Mouse (Mus musculus) heart, adult 2 months (tissue): Measurements from ENCODE around the gene Ttll11. TPM values are rescaled to one million over a fixed set of nuclear protein-coding genes. Genes with fewer than 3 reads are reported as not detected.

Experiments
- DNase-seq, 2 experiments: peaks; one replicate each; pipeline ENCODE4 v3.0.0; 2021
- H3K27ac ChIP-seq: fragments of 200-600 bp; 2 replicates; pipeline ENCODE4 v1.8.1; 2022
- H3K27me3 ChIP-seq: fragments of 200-500 bp; 2 replicates; pipeline ENCODE4 v1.6.1; 2012; ENCODE audit warnings: mild to moderate bottlenecking, low read length, inconsistent platforms, mixed read lengths; ENCODE audit not compliant: control insufficient read depth, insufficient read depth
- H3K36me3 ChIP-seq: fragments of 200-500 bp; 2 replicates; pipeline ENCODE4 v1.6.1; 2012; ENCODE audit warnings: low read length, inconsistent platforms; ENCODE audit not compliant: control insufficient read depth, insufficient read depth
- H3K4me1 ChIP-seq: fragments of 200-500 bp; 2 replicates; pipeline ENCODE4 v1.6.1; 2011; ENCODE audit warnings: low read length; ENCODE audit not compliant: control insufficient read depth, insufficient read depth
- H3K4me3 ChIP-seq: fragments of 200-600 bp; 2 replicates; pipeline ENCODE4 v1.8.1; 2022
- H3K79me2 ChIP-seq: fragments of 200-500 bp; replicated peaks from 2 replicates; pipeline ENCODE4 v1.6.1; 2012; ENCODE audit warnings: mild to moderate bottlenecking, inconsistent platforms, low read length, moderate library complexity, mixed read lengths; ENCODE audit not compliant: control insufficient read depth, insufficient read depth
- H3K9ac ChIP-seq: fragments of 200-500 bp; 2 replicates; pipeline ENCODE4 v1.6.1; 2012; ENCODE audit warnings: low read depth, mild to moderate bottlenecking, control low read depth, inconsistent platforms, low read length, mixed read lengths
- CTCF ChIP-seq: fragments of 200-600 bp; IDR thresholded peaks from 2 replicates; pipeline ENCODE4 v1.8.1; 2022; ENCODE audit warnings: antibody characterized with exemption, mild to moderate bottlenecking, moderate library complexity
- EP300 ChIP-seq: fragments of 200-500 bp; IDR thresholded peaks from 2 replicates; pipeline ENCODE4 v1.6.1; 2011; ENCODE audit warnings: low read depth, low read length, control low read depth; ENCODE audit not compliant: insufficient read depth
- POLR2A ChIP-seq: fragments of 200-500 bp; IDR thresholded peaks from 2 replicates; pipeline ENCODE4 v1.6.1; 2011; ENCODE audit warnings: mild to moderate bottlenecking, low read depth, low read length, control low read depth; ENCODE audit not compliant: insufficient read depth
- WGBS: fragments of 180-500 bp; shearing (Covaris S2); methylation state at CpG from one replicate; pipeline ENCODE4 v1.1.7; 2018; 5-methylcytosine and 5-hydroxymethylcytosine counted together
- intact Hi-C: fragments of 180-260 bp; cut with DNase I; formaldehyde crosslinking; loops from one replicate; pipeline ENCODE4 v1.15.1; 2025
- polyA plus RNA-seq: library from polyadenylated mRNA; depleted of rRNA; stranded (reverse); fragments of >200 nt; gene quantifications from 2 replicates; pipeline ENCODE4 v1.2.3, GENCODE M21; 2012
- total RNA-seq, 2 experiments: library from RNA; stranded (reverse); gene quantifications; 2 replicates each; pipeline ENCODE4 v1.2.3; 2021

Ttll11 gene
- total and polyA plus RNA-seq, 3 experiments = 1.2 to 2.2 (median 1.5) TPM

DNA sequence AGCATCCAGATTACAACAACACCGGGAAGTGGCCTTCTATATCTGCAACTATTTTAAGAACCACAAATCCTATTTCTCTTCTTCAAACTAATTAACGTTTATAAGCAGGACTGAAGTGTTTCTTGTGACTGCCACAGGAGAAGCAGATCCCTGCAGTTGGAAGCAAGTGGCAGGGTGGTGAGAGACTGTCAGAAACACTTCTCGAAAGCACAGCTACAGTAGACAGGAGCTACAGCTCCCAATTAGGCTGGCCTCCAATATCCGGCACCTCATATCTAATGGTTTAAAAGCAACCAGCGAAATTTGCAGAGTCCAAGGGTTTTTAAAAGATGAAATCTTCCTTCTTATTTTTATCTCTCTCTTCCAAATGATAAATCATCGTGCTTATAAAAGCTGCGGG lies 104.1 kb downstream of the Ttll11 start:
- no peak overlapping the region for H3K9ac ChIP-seq
- TF ChIP-seq CTCF = no peak
- no peak for TF ChIP-seq POLR2A
- no peak for TF ChIP-seq EP300
- no peaks in the 10 kb centered on the region for H3K79me2 ChIP-seq
- H3K27ac ChIP-seq = no peak overlapping the region
- intact Hi-C loops = no loop called here
- no peaks in the 10 kb centered on the region for H3K4me1 ChIP-seq
- no peak for DNase-seq
- H3K36me3 ChIP-seq = no peaks in the 10 kb centered on the region
- no peaks in the 10 kb centered on the region for H3K27me3 ChIP-seq
- 65% methylated on average over 7 of the region's 7 CpGs for WGBS
- H3K4me3 ChIP-seq = no peak overlapping the region

DNA sequence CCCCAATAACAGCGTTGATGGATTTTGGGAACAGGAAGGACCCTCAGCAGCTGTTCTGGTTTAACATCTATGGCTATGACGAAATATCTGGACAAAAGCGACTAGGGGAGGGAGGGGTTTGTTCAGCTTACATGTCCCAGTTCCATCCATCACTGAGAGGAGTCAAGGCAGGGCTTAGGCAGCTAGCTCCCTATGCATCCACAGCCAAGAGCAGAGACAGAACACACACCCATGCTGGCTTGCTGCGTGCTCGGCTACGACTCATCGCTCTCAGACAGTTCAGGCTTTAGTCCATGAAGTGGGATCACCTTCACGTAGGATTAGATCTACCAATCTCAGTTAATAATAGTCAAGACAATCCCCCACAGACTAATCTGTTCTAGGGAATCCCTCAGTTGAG lies 105.3 kb downstream of the Ttll11 start:
- intact Hi-C loops = no loop called here
- 89% methylated on average over 8 of the region's 8 CpGs for WGBS
- H3K4me3 ChIP-seq = no peak overlapping the region
- no peak overlapping the region for H3K9ac ChIP-seq
- no peaks in the 10 kb centered on the region for H3K79me2 ChIP-seq
- no peak for DNase-seq
- no peaks in the 10 kb centered on the region for H3K27me3 ChIP-seq
- no peaks in the 10 kb centered on the region for H3K36me3 ChIP-seq
- no peak overlapping the region for H3K27ac ChIP-seq
- TF ChIP-seq POLR2A (no peak), CTCF (no peak), EP300 (no peak)
- H3K4me1 ChIP-seq = no peaks in the 10 kb centered on the region

DNA sequence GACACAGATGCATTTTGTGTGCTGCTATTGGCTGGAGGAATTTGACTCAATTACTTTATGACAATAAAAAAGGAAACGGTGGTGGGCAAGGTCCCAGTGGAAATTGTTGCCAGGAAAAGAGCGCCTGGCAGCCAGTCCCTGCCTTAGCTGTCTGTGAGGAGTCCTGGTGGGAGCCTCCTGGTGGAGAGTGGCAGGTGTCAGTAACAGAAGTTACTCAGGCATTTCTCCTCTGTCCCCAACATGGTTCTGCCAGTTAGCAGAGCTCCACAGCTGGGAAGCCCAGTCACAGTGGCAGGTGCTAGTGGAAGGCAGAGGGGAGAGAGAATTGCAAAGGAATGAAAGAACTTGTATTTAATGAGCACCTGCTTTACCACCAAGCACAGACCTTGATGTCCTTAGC lies 110.5 kb downstream of the Ttll11 start:
- Histone ChIP-seq H3K27ac (no peak overlapping the region), H3K4me1 (no peaks in the 10 kb centered on the region), H3K4me3 (no peak overlapping the region), H3K79me2 (no peaks in the 10 kb centered on the region), H3K27me3 (no peaks in the 10 kb centered on the region), H3K36me3 (no peaks in the 10 kb centered on the region), H3K9ac (no peak overlapping the region)
- intact Hi-C loops = no loop called here
- no peak for DNase-seq
- WGBS = 33% methylated on average over 2 of the region's 2 CpGs
- TF ChIP-seq EP300 (no peak), CTCF (peak; percentile 21; the same call in 1 of the 2 replicates)

DNA sequence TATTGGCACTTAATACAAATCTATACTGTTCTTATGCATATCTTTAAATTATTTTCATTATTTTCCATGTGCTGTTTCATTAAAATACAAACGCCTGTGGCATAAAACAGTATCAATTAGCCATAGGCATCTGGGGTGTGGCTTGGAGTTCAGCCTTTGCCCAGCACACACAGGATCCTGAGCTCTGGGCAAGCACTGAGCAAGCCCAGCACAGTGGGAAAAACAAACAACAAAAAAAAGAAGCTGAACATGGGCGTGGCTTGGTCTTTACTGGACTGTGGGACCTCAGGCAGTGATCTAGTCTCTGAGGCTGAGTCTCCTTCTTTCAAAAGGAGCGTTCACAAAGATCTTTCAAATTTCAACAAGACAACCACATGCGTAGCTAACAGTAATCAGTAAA lies 116.4 kb downstream of the Ttll11 start:
- no peak overlapping the region for H3K9ac ChIP-seq
- H3K36me3 ChIP-seq = no peaks in the 10 kb centered on the region
- H3K27ac ChIP-seq = no peak overlapping the region
- H3K79me2 ChIP-seq = no peaks in the 10 kb centered on the region
- no peak for DNase-seq
- WGBS = 65% methylated on average over 4 of the region's 4 CpGs
- no peaks in the 10 kb centered on the region for H3K27me3 ChIP-seq
- H3K4me3 ChIP-seq = no peak overlapping the region
- H3K4me1 ChIP-seq = no peaks in the 10 kb centered on the region
- TF ChIP-seq POLR2A (no peak), CTCF (no peak), EP300 (no peak)
- intact Hi-C loops = no loop called here

DNA sequence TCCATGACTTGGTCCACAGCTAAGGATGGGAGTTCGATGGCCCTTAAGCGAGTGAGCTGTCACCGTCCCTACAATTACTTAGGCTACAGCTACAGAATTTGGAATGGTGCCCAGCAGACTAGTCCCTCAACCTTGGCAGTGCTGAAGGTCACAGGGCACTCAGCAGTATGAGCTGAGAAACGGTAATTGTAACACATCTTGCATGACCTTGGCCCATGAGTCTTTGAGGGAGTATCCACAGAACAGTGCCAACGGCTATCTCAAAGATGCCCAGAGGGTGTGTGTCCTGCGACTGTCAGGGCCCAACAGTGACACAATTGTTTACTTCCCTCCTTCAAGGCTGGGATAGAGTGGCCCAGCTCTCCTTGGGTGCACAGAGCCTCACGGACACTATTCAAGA lies 118.5 kb downstream of the Ttll11 start:
- H3K9ac ChIP-seq = no peak overlapping the region
- no peak overlapping the region for H3K27ac ChIP-seq
- intact Hi-C loops = no loop called here
- H3K4me1 ChIP-seq = no peaks in the 10 kb centered on the region
- no peaks in the 10 kb centered on the region for H3K36me3 ChIP-seq
- H3K27me3 ChIP-seq = no peaks in the 10 kb centered on the region
- H3K79me2 ChIP-seq = no peaks in the 10 kb centered on the region
- TF ChIP-seq POLR2A = no peak
- 73% methylated on average over 7 of the region's 7 CpGs for WGBS
- DNase-seq = no peak
- H3K4me3 ChIP-seq = no peak overlapping the region

DNA sequence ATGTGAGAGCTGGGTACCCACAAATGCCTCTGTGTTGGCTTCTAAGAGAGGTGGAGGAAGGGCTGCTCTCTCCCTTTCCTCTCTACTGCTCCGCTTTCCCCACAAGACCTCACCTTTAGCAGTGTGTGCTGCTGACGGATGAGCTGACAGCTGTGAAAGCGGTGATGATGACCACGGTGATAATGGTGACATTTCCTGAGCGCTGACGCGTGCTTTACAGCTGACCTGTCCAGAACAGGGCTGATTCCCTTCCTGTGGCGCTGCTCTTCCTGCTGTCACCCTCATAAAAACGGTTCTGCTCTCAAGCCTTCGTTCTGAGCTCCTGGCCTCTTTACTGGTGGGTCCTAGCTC lies 119.3 kb downstream of the Ttll11 start:
- Histone ChIP-seq H3K9ac (no peak overlapping the region), H3K27ac (no peak overlapping the region)

More for the DNA sequence above, 119.3 kb downstream of the Ttll11 start:
- no peaks in the 10 kb centered on the region for H3K4me1 ChIP-seq
- H3K36me3 ChIP-seq = no peaks in the 10 kb centered on the region
- no peaks in the 10 kb centered on the region for H3K79me2 ChIP-seq
- H3K4me3 ChIP-seq = no peak overlapping the region
- TF ChIP-seq EP300 (no peak), POLR2A (no peak), CTCF (no peak)
- DNase-seq = no peak
- WGBS = 41% methylated on average over 10 of the region's 10 CpGs
- intact Hi-C loops = no loop called here
- no peaks in the 10 kb centered on the region for H3K27me3 ChIP-seq
